Mouse (Mus musculus) forebrain, embryonic 11.5 days (tissue): Measurements from ENCODE around the gene Filip1. TPM values are rescaled to one million over a fixed set of nuclear protein-coding genes. Genes with fewer than 3 reads are reported as not detected.

Source experiments
- ATAC-seq: fragments of 200-750 bp; cut with Nextera tagmentation; replicated peaks from 2 replicates; pipeline ENCODE4 v1.8.0; 2017; ENCODE audit warnings: moderate TSS enrichment; ENCODE audit not compliant: low FRiP score
- DNase-seq: peaks from one replicate; pipeline ENCODE4 v3.0.0-alpha.2; 2017; ENCODE audit warnings: low spot score
- H3K27ac ChIP-seq: fragments of 300-500 bp; sonication (generic); 2 replicates; pipeline ENCODE4 v1.5.1; 2014; ENCODE audit warnings: low read depth, low read length
- H3K27me3 ChIP-seq: fragments of 300-500 bp; sonication (generic); 2 replicates; pipeline ENCODE4 v1.6.1; 2014; ENCODE audit warnings: mild to moderate bottlenecking, low read length, mixed read lengths; ENCODE audit not compliant: control insufficient read depth, insufficient read depth
- H3K36me3 ChIP-seq: fragments of 300-500 bp; sonication (generic); 2 replicates; pipeline ENCODE4 v1.6.1; 2014; ENCODE audit warnings: mild to moderate bottlenecking, low read length, moderate library complexity, mixed read lengths; ENCODE audit not compliant: control insufficient read depth, insufficient read depth
- H3K4me1 ChIP-seq: fragments of 300-500 bp; sonication (generic); replicated peaks from 2 replicates; pipeline ENCODE4 v1.6.1; 2014; ENCODE audit warnings: low read length, mixed read lengths; ENCODE audit not compliant: control insufficient read depth, insufficient read depth
- H3K4me2 ChIP-seq: fragments of 300-500 bp; sonication (generic); 2 replicates; pipeline ENCODE4 v1.6.1; 2014; ENCODE audit warnings: low read depth, mild to moderate bottlenecking, low read length, moderate library complexity, mixed read lengths; ENCODE audit not compliant: severe bottlenecking
- H3K4me3 ChIP-seq: fragments of 300-500 bp; sonication (generic); 2 replicates; pipeline ENCODE4 v1.5.1; 2014; ENCODE audit warnings: low read depth, low read length
- H3K9ac ChIP-seq: fragments of 300-500 bp; sonication (generic); 2 replicates; pipeline ENCODE4 v1.6.1; 2014; ENCODE audit warnings: low read length
- H3K9me3 ChIP-seq: fragments of 300-500 bp; sonication (generic); 2 replicates; pipeline ENCODE4 v1.6.1; 2016; ENCODE audit warnings: low read length, mixed read lengths; ENCODE audit not compliant: control insufficient read depth
- WGBS: fragments of 180-500 bp; shearing (Covaris S2); extraction: QIAGEN DNeasy Blood & Tissue Kit; methylation state at CpG from one replicate; pipeline ENCODE4 v1.1.7; 2014; 5-methylcytosine and 5-hydroxymethylcytosine counted together
- polyA plus RNA-seq: library from polyadenylated mRNA; unstranded; fragments of >200 nt; fragmentation: Nextera tagmentation; extraction: Ambion mirVana; gene quantifications from 2 replicates; pipeline ENCODE4 v1.2.1, GENCODE M21; 2014

The Filip1 gene
- polyA plus RNA-seq, 1 experiment from 2014 or later = 13.6 TPM

DNA sequence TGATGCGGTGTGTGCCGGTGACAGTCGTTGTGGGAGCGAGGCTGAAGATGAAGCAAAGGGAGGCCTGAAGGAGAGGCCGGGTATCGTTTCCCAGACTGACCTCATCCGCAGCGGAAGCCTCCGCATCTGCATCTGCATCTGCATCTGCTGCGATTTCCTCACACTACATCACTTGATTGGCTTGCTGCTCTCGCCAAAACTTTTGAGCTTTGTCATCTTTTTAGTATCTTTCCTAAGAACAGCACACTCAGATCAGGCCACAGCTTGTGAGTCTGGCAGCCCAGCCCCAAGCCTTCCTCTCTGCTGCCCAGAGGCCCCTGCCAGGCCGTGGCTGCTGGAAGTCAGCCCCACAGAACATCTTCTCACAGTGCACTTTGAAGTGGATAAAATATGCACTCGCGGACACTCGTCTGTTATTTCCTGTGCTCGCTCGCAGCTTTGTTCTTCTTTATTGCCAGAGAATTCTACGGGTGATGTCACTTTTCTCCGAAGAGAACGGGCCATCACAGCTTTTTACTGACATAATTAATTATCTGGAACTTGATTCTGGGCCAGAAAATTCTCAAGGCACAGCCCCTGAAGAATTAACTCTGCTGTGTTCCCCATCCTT is 137.0 kb downstream of the Filip1 start:
- no peak overlapping the region; the same call in 1 of the 2 replicates for H3K9ac ChIP-seq
- H3K27me3 ChIP-seq = no peaks in the 10 kb centered on the region
- no peak overlapping the region for H3K4me2 ChIP-seq
- H3K27ac ChIP-seq = no peak overlapping the region
- DNase-seq (no peak), ATAC-seq (peak; percentile 54)
- H3K9me3 ChIP-seq = no peaks in the 10 kb centered on the region
- 61% methylated on average over 20 of the region's 20 CpGs for WGBS
- H3K36me3 ChIP-seq = no peaks in the 10 kb centered on the region
- no peak overlapping the region for H3K4me3 ChIP-seq
- peaks cover 2% of the 10 kb centered on the region; the same call in 1 of the 2 replicates for H3K4me1 ChIP-seq

DNA sequence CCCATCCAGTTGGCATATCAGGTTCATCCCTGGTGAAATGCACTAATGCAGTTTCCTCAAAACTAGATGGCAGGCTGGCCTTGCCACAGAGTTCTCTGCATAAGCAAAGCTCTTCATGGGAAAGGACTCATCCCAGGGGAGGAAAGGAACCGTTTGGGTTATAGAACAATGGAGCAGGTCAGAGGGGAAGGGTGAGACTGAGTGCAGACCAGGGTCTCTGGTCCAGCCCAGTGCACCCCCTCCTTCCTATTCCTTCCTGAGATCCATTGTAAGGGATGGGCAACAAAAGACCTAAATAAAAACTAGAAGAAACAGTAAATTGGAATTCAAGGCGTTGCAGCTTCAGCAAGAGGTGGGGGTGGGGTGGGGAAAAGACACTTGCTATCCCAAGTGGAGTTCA is 140.1 kb downstream of the Filip1 start:
- no peak for DNase-seq

DNA sequence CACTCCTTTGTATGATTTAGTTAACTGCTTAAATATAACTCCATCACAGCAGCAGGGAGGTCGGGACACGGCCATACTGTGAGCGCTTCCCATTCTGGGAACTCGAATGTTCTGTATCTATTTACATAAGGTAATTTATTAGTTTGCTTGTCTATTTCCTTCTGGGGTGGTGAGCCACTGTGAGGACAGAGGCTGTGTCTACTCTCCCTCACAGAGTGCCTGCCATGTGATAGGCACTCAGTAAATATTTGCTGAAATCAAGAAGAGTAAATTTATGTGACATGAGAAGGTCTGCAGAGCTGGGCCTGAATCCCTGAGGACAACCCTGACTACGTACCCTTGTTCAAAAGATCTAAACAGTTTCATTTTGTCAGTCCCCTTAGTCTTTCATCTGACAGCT is 143.1 kb downstream of the Filip1 start:
- no peak for ATAC-seq

More for the DNA sequence above, 140.1 kb downstream of the Filip1 start:
- Histone ChIP-seq H3K4me2 (no peak overlapping the region), H3K4me1 (peaks cover 2% of the 10 kb centered on the region; the same call in 1 of the 2 replicates), H3K4me3 (no peak overlapping the region), H3K9me3 (no peaks in the 10 kb centered on the region), H3K27me3 (no peaks in the 10 kb centered on the region), H3K27ac (no peak overlapping the region), H3K9ac (no peak overlapping the region), H3K36me3 (no peaks in the 10 kb centered on the region)
- ATAC-seq = no peak
- 24% methylated on average over 2 of the region's 2 CpGs for WGBS

GRCm38 (mm10) chr9:79865998-79866397 is 146.7 kb downstream of the Filip1 start:
- no peak for DNase-seq
- Histone ChIP-seq H3K4me2 (no peak overlapping the region), H3K4me3 (no peak overlapping the region), H3K27me3 (no peaks in the 10 kb centered on the region), H3K36me3 (no peaks in the 10 kb centered on the region), H3K9ac (no peak overlapping the region), H3K27ac (no peak overlapping the region), H3K4me1 (no peaks in the 10 kb centered on the region), H3K9me3 (no peaks in the 10 kb centered on the region)
- 70% methylated on average over 7 of the region's 7 CpGs for WGBS
- no peak for ATAC-seq

More for the DNA sequence above, 143.1 kb downstream of the Filip1 start:
- no peak overlapping the region for H3K9ac ChIP-seq
- H3K36me3 ChIP-seq = no peaks in the 10 kb centered on the region
- no peaks in the 10 kb centered on the region for H3K9me3 ChIP-seq
- DNase-seq = no peak
- 85% methylated on average over 5 of the region's 5 CpGs for WGBS
- no peaks in the 10 kb centered on the region for H3K27me3 ChIP-seq
- H3K4me3 ChIP-seq = no peak overlapping the region
- H3K4me2 ChIP-seq = no peak overlapping the region
- no peaks in the 10 kb centered on the region; the same call in 1 of the 2 replicates for H3K4me1 ChIP-seq
- no peak overlapping the region for H3K27ac ChIP-seq

DNA sequence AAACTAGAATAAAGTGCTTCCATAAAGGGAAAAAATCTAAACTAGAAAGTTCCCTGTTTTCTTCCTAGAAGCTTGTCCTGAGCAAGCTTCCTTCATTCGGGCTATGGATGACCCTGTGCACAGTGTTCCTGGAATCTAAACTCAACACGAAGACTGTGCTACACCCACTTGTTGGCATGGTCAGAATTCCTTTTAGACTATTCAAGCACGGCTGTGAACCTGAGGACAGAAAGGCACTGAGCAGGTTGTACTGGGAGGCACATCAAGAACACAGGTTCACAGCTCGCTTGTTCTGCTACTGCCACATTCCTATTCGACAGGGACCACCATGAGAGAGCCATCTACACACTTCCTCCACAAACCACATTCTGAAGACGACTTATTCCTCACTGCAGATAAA is 150.1 kb downstream of the Filip1 start:
- Histone ChIP-seq H3K27ac (no peak overlapping the region), H3K9me3 (no peaks in the 10 kb centered on the region), H3K4me3 (no peak overlapping the region), H3K9ac (no peak overlapping the region), H3K4me1 (no peaks in the 10 kb centered on the region), H3K27me3 (no peaks in the 10 kb centered on the region), H3K36me3 (no peaks in the 10 kb centered on the region), H3K4me2 (no peak overlapping the region)
- no peak for DNase-seq
- 87% methylated on average over 6 of the region's 6 CpGs for WGBS
- ATAC-seq = no peak

DNA sequence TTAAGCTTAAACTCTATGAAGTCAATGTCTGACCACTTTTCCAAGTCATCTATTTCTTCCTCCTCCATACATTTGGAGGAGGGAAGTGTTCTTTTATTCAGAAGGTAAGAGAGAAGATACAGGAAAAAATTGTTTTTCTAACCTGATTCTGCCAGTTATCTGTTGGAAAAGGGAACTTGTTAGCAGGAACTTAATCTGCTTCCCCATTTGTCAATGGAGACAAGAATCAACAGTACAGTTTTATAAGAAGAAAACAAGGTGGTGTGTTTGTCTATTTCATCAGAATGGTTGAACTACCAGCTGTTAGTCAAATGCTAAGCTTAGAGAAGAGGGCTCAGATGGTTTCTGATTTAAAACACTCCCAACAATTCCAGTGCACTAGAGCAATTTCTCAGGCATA is 165.6 kb downstream of the Filip1 start:
- Histone ChIP-seq H3K4me2 (no peak overlapping the region), H3K36me3 (no peaks in the 10 kb centered on the region), H3K4me3 (no peak overlapping the region), H3K4me1 (no peaks in the 10 kb centered on the region), H3K9ac (no peak overlapping the region), H3K9me3 (no peaks in the 10 kb centered on the region), H3K27ac (no peak overlapping the region), H3K27me3 (no peaks in the 10 kb centered on the region)
- DNase-seq (no peak), ATAC-seq (no peak)

DNA sequence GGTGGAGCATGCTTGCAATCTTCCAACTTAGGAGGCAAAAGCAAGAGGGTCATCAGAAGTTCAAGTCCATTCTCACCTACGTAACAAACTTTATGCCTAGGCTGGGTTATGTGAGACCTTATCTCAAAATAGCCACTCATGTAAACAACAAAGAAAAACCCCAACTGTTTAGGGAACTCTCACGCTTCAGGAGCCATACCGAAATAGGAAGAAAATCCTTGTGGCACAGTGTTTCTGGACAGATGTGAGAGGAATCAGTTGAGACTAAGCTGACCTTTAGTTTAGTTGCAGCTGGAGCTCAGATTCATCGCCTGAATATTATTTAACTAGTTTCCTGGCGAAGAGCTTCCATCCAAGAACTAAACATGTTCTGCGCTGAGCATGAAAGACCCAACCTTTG is 170.0 kb downstream of the Filip1 start:
- H3K27me3 ChIP-seq = no peaks in the 10 kb centered on the region
- H3K9ac ChIP-seq = no peak overlapping the region
- H3K27ac ChIP-seq = no peak overlapping the region
- H3K4me2 ChIP-seq = no peak overlapping the region
- H3K36me3 ChIP-seq = no peaks in the 10 kb centered on the region
- H3K4me3 ChIP-seq = no peak overlapping the region
- no peaks in the 10 kb centered on the region for H3K9me3 ChIP-seq
- WGBS = 87% methylated on average over 6 of the region's 6 CpGs
- H3K4me1 ChIP-seq = no peaks in the 10 kb centered on the region
- ATAC-seq (no peak), DNase-seq (no peak)

DNA sequence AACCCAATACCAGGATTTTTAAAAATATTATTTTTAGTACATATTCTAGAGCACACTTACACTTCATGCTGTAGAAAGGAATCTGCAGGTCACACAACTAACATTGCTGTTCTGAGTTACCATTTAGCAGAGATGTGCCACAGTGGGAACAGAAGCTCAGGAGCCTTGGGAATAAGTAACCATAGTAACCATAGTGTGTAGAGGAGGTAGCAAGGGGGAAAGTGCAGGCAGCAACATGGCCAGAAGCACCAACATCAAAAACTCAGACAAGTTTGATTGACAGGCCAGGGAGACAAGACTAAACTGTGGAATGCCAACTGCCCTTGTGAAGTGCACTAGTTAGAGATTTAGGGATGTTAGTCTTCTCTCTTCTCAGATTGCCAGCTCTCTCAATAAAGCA is 170.6 kb downstream of the Filip1 start:
- Histone ChIP-seq H3K4me2 (no peak overlapping the region), H3K4me3 (no peak overlapping the region), H3K9ac (no peak overlapping the region), H3K27me3 (no peaks in the 10 kb centered on the region), H3K4me1 (no peaks in the 10 kb centered on the region), H3K27ac (no peak overlapping the region), H3K9me3 (no peaks in the 10 kb centered on the region), H3K36me3 (no peaks in the 10 kb centered on the region)
- DNase-seq (no peak), ATAC-seq (peak; percentile 39; the same call in 1 of the 2 replicates)

GRCm38 (mm10) chr9:79831294-79831693 is 181.4 kb downstream of the Filip1 start:
- Histone ChIP-seq H3K9ac (no peak overlapping the region), H3K9me3 (no peaks in the 10 kb centered on the region), H3K4me3 (no peak overlapping the region), H3K27me3 (no peaks in the 10 kb centered on the region), H3K4me1 (peaks cover 9% of the 10 kb centered on the region; the same call in 1 of the 2 replicates), H3K4me2 (no peak overlapping the region; the same call in 1 of the 2 replicates), H3K36me3 (no peaks in the 10 kb centered on the region), H3K27ac (0 out of 2 replicates have a peak overlapping the region, but pooled peaks have one; percentile 41)
- 57% methylated on average over 1 of the region's 1 CpGs for WGBS
- ATAC-seq (peak; percentile 53), DNase-seq (no peak)
